Mouse (Mus musculus) olfactory bulb, adult 2 months (tissue): ENCODE measurements around the gene Zfp385c.
"Not testable (repeated sequence)": the region's sequence is repeated elsewhere in the genome, so short reads cannot be mapped to it uniquely, and the experiment has no call there.

Source experiments
- CTCF ChIP-seq: fragments of 200-500 bp; IDR thresholded peaks from 2 replicates; pipeline ENCODE4 v1.5.1; 2012; ENCODE audit warnings: low read depth, mild to moderate bottlenecking, low read length, moderate library complexity; ENCODE audit not compliant: insufficient read depth
- POLR2A ChIP-seq: fragments of 200-500 bp; IDR thresholded peaks from 2 replicates; pipeline ENCODE4 v1.6.1; 2012; ENCODE audit warnings: mild to moderate bottlenecking, low read depth, low read length, moderate library complexity; ENCODE audit not compliant: insufficient read depth

DNA sequence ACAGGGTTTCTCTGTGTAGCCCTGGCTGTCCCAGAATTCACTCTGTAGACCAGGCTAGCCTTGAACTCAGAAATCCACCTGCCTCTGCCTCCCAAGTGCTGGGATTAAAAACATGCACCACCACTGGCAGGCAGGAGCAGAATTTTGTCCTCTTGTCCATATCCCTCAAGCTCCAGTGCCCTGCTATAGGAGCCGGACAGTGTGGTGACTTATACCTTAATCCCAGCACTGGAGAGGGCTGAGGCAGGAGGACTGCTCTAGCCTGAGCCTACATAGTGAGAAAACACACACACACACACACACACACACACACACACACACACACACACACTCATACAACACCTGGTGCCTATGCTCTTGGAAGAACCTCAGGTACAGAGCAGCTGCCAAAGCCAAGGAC, 109.8 kb downstream of the Zfp385c start:
- TF ChIP-seq POLR2A, CTCF: not testable (repeated sequence)
